Mouse (Mus musculus): ENCODE data around the gene Pfdn4.

GRCm38 (mm10) chr2:170496154-170496930, at the start of gene Pfdn4:
- TF ChIP-seq CTCF (IDR thresholded peaks at IDR 0.05; ENCODE audit: insufficient read depth, low read depth, low read length) (no peak), POLR2A (IDR thresholded peaks at IDR 0.05; ENCODE audit: insufficient read depth, low read depth, low read length) (no peak)

Measured in olfactory bulb, adult 2 months (tissue).